Comparison of ENCODE assay signal across 11 mouse cellular contexts in genomic region chr2:31808410-31809357, GRCm38 (mm10). TPM values are rescaled to one million over a fixed set of nuclear protein-coding genes. Genes with fewer than 3 reads are reported as not detected.
A peak's percentile ranks its signal among the peaks of the same experiment; 100 is the strongest.
DNase-seq lines count a peak whose midpoint lies in the region; ATAC-seq and TF ChIP-seq lines count a peak whose summit lies in the region.
"Had no signal": no experiment of that assay in that cellular context is flagged by ENCODE, and none has a peak within 500 bp of the region (broad histone marks: within the 10 kb centered on the region; RNA-seq: fewer than 3 reads in every experiment).

No protein-coding gene starts in this region.

- no peak for DNase-seq in liver, embryonic 13.5 days
- DNase-seq in forebrain, postnatal 0 days = no peak
- peak; percentile 59 for DNase-seq in kidney, postnatal 0 days (ENCODE audit: low spot score)
- no peak for DNase-seq in gastrocnemius, postnatal 4 days (ENCODE audit: low spot score in 2 of 2)
- DNase-seq in frontal cortex, postnatal 10 days (ENCODE audit: low spot score in 2 of 2) = no peak
- DNase-seq in adrenal gland, adult 18-20 months (ENCODE audit: low spot score in 2 of 2) = no peak
- DNase-seq: lung, postnatal 14 days; thymus, postnatal 25 days had no signal

- no peak overlapping the region for H3K9ac ChIP-seq in liver, embryonic 13.5 days
- H3K9ac ChIP-seq in liver, embryonic 12.5 days = no peak overlapping the region
- H3K9ac ChIP-seq in forebrain, postnatal 0 days = no peak overlapping the region
- H3K9ac ChIP-seq in kidney, postnatal 0 days (ENCODE audit: low read depth, low read length) = no peak overlapping the region

- H3K27me3 ChIP-seq in liver, embryonic 13.5 days = peaks cover 5% of the 10 kb centered on the region; the same call in 1 of the 2 replicates
- peaks cover 23% of the 10 kb centered on the region; the same call in 1 of the 2 replicates for H3K27me3 ChIP-seq in liver, embryonic 12.5 days (replicated peaks)
- H3K27me3 ChIP-seq in forebrain, postnatal 0 days (ENCODE audit: insufficient read depth, low read length) = no peaks in the 10 kb centered on the region
- H3K27me3 ChIP-seq in kidney, postnatal 0 days (ENCODE audit: insufficient read depth, low read length) = no peaks in the 10 kb centered on the region
- no peaks in the 10 kb centered on the region for H3K27me3 ChIP-seq in myocyte (ENCODE audit: control insufficient read depth, insufficient read depth, insufficient read length)

- no peak for TF ChIP-seq POLR2A in myocyte (IDR thresholded peaks at IDR 0.05; ENCODE audit: insufficient read length, low read depth)

- H3ac ChIP-seq in myocyte (ENCODE audit: control insufficient read depth, insufficient read length) = no peak overlapping the region

- TF ChIP-seq CTCF in forebrain, postnatal 0 days (IDR thresholded peaks at IDR 0.05; ENCODE audit: low read depth) = peak; percentile 41
- TF ChIP-seq CTCF in kidney, postnatal 0 days (IDR thresholded peaks at IDR 0.05; ENCODE audit: low read depth) = peak; percentile 41; the same call in 1 of the 2 replicates

- no peaks in the 10 kb centered on the region for H3K9me3 ChIP-seq in liver, embryonic 13.5 days (replicated peaks)
- H3K9me3 ChIP-seq in liver, embryonic 12.5 days (replicated peaks) = no peaks in the 10 kb centered on the region
- H3K9me3 ChIP-seq in forebrain, postnatal 0 days (ENCODE audit: low read length) = no peaks in the 10 kb centered on the region
- no peaks in the 10 kb centered on the region for H3K9me3 ChIP-seq in kidney, postnatal 0 days (replicated peaks; ENCODE audit: low read length)

- H3K36me3 ChIP-seq in liver, embryonic 13.5 days = peaks cover 5% of the 10 kb centered on the region
- peaks cover 10% of the 10 kb centered on the region for H3K36me3 ChIP-seq in liver, embryonic 12.5 days
- 0 out of 2 replicates have a peak, but pooled peaks cover 7% of the 10 kb centered on the region for H3K36me3 ChIP-seq in forebrain, postnatal 0 days (ENCODE audit: insufficient read depth)
- peaks cover 10% of the 10 kb centered on the region; the same call in 1 of the 2 replicates for H3K36me3 ChIP-seq in kidney, postnatal 0 days (ENCODE audit: insufficient read depth, low read length)
- no peaks in the 10 kb centered on the region for H3K36me3 ChIP-seq in myocyte (ENCODE audit: control insufficient read depth, insufficient read depth)

- H3K27ac ChIP-seq in liver, embryonic 13.5 days = no peak overlapping the region
- H3K27ac ChIP-seq in liver, embryonic 12.5 days = no peak overlapping the region
- H3K27ac ChIP-seq in forebrain, postnatal 0 days (ENCODE audit: low read depth, low read length) = no peak overlapping the region
- H3K27ac ChIP-seq in kidney, postnatal 0 days = peak overlapping the region; percentile 70; the same call in 1 of the 2 replicates

- no peak overlapping the region for H3K4me3 ChIP-seq in liver, embryonic 13.5 days (replicated peaks)
- no peak overlapping the region for H3K4me3 ChIP-seq in liver, embryonic 12.5 days
- H3K4me3 ChIP-seq in forebrain, postnatal 0 days (ENCODE audit: low read depth, low read length) = no peak overlapping the region
- no peak overlapping the region for H3K4me3 ChIP-seq in kidney, postnatal 0 days (replicated peaks; ENCODE audit: low read depth, low read length)
- no peak overlapping the region for H3K4me3 ChIP-seq in myocyte

- WGBS in liver, embryonic 13.5 days (ENCODE audit: insufficient replicate concordance) = 46% methylated on average over 28 of the region's 28 CpGs
- 40% methylated on average over 28 of the region's 28 CpGs for WGBS in liver, embryonic 12.5 days (ENCODE audit: insufficient replicate concordance)
- WGBS in forebrain, postnatal 0 days = 43% methylated on average over 28 of the region's 28 CpGs
- 34% methylated on average over 28 of the region's 28 CpGs for WGBS in kidney, postnatal 0 days

- H3K79me2 ChIP-seq in myocyte (ENCODE audit: control insufficient read depth, insufficient read depth) = no peaks in the 10 kb centered on the region

- peak; percentile 26; the same call in 1 of the 2 replicates for ATAC-seq in liver, embryonic 13.5 days (ENCODE audit: low read depth)
- no peak for ATAC-seq in liver, embryonic 12.5 days
- peak; percentile 32; the same call in 1 of the 2 replicates for ATAC-seq in forebrain, postnatal 0 days
- peak; percentile 23; the same call in 1 of the 2 replicates for ATAC-seq in kidney, postnatal 0 days (replicated peaks; ENCODE audit: low FRiP score, low read depth)

- H3K4me2 ChIP-seq in liver, embryonic 13.5 days = 0 out of 2 replicates have a peak overlapping the region, but pooled peaks have one; percentile 6
- H3K4me2 ChIP-seq in liver, embryonic 12.5 days = no peak overlapping the region
- H3K4me2 ChIP-seq in forebrain, postnatal 0 days (ENCODE audit: low read depth) = no peak overlapping the region
- no peak overlapping the region for H3K4me2 ChIP-seq in kidney, postnatal 0 days (ENCODE audit: low read length)
- peak overlapping the region; percentile 68 for H3K4me2 ChIP-seq in myocyte (ENCODE audit: low read depth)

- H3K4me1 ChIP-seq in liver, embryonic 13.5 days (replicated peaks) = peaks cover 19% of the 10 kb centered on the region
- H3K4me1 ChIP-seq in liver, embryonic 12.5 days = 0 out of 2 replicates have a peak, but pooled peaks cover 21% of the 10 kb centered on the region
- peaks cover 4% of the 10 kb centered on the region; the same call in 1 of the 2 replicates for H3K4me1 ChIP-seq in forebrain, postnatal 0 days (ENCODE audit: insufficient read depth)
- H3K4me1 ChIP-seq in kidney, postnatal 0 days (replicated peaks; ENCODE audit: insufficient read depth, low read length) = peaks cover 12% of the 10 kb centered on the region

TF ChIP-seq in myocyte, 11 proteins besides CTCF, POLR2A, EP300 and RAD21:
- TF ChIP-seq SRF (IDR thresholded peaks at IDR 0.05; ENCODE audit: control insufficient read depth, insufficient read length, low read depth) = no peak
- no peak for TF ChIP-seq E2F4 (IDR thresholded peaks at IDR 0.05; ENCODE audit: insufficient read depth)
- no peak for TF ChIP-seq TCF3 (IDR thresholded peaks at IDR 0.05; ENCODE audit: insufficient read length, low read depth)
- no peak for TF ChIP-seq POLR2AphosphoS2 (IDR thresholded peaks at IDR 0.05; ENCODE audit: insufficient read length, low read depth)
- no peak for TF ChIP-seq MAX (IDR thresholded peaks at IDR 0.05; ENCODE audit: low read depth)
- no peak for TF ChIP-seq REST (IDR thresholded peaks at IDR 0.05; ENCODE audit: insufficient read depth, insufficient read length)
- TF ChIP-seq TCF12 (IDR thresholded peaks at IDR 0.05; ENCODE audit: insufficient read depth, poor library complexity, severe bottlenecking) = no peak
- no peak for TF ChIP-seq USF1 (IDR thresholded peaks at IDR 0.05; ENCODE audit: low read depth)
- TF ChIP-seq MYOD1 (IDR thresholded peaks at IDR 0.05; ENCODE audit: control insufficient read depth in 1 of 3, insufficient read length in 2 of 3, low read depth in 2 of 3) = no peak
- no peak for TF ChIP-seq CEBPB (IDR thresholded peaks at IDR 0.05; ENCODE audit: insufficient read depth, poor library complexity, severe bottlenecking)
- TF ChIP-seq MYOG (IDR thresholded peaks at IDR 0.05; ENCODE audit: control insufficient read depth in 1 of 3, insufficient read depth in 1 of 3, insufficient read length in 2 of 3, low read depth in 2 of 3) = no peak

RNA-seq across cellular contexts. Expression of gene Qrfp, which starts 1.7 kb away (rescaled TPM):
- 0.07 TPM in 1 of 2 replicates, not detected in the other for polyA plus RNA-seq in liver, embryonic 13.5 days (2015; fragmentation: Nextera tagmentation; extraction: Ambion mirVana)
- polyA plus RNA-seq in liver, embryonic 12.5 days (2016; fragmentation: Nextera tagmentation; extraction: Ambion mirVana) = 0.04 and 0.06 TPM in 2 replicates
- total RNA-seq in forebrain, postnatal 0 days (2014; rRNA removed) = 0.08 and 0.19 TPM in 2 replicates
- polyA plus RNA-seq in forebrain, postnatal 0 days (2015; fragmentation: Nextera tagmentation; extraction: Ambion mirVana) = 0.06 TPM in 1 of 2 replicates, not detected in the other
- polyA plus RNA-seq in kidney, postnatal 0 days (2015; fragmentation: Nextera tagmentation; extraction: Ambion mirVana) = 0.08 TPM in 2 replicates
- 1.5 TPM for polyA plus RNA-seq in myocyte (2012; fragmentation: generic; extraction: Trizol)
- not detected for total RNA-seq in gastrocnemius, postnatal 4 days (2021)
- not detected for total RNA-seq in adrenal gland, adult 18-20 months (2021)
- total RNA-seq: layer of hippocampus, adult 18-20 months had no signal

RNA-seq across cellular contexts. Expression of gene Fibcd1, which starts 37.1 kb away (rescaled TPM):
- polyA plus RNA-seq in liver, embryonic 13.5 days (2015; fragmentation: Nextera tagmentation; extraction: Ambion mirVana) = 0.03 TPM in 1 of 2 replicates, not detected in the other
- polyA plus RNA-seq in liver, embryonic 12.5 days (2016; fragmentation: Nextera tagmentation; extraction: Ambion mirVana) = not detected in 2 replicates
- total RNA-seq in forebrain, postnatal 0 days (2014; rRNA removed) = 8.9 and 12.7 TPM in 2 replicates
- 5.7 and 8.5 TPM in 2 replicates for polyA plus RNA-seq in forebrain, postnatal 0 days (2015; fragmentation: Nextera tagmentation; extraction: Ambion mirVana)
- polyA plus RNA-seq in kidney, postnatal 0 days (2015; fragmentation: Nextera tagmentation; extraction: Ambion mirVana) = 0.75 and 0.89 TPM in 2 replicates
- polyA plus RNA-seq in myocyte (2012; fragmentation: generic; extraction: Trizol) = 0.13 TPM
- under 1 TPM in 1 of 2 experiments, not detected in 1; 0.05 TPM for total RNA-seq in gastrocnemius, postnatal 4 days (2021)
- under 1 TPM in 1 of 2 experiments, not detected in 1; 0.06 TPM for total RNA-seq in adrenal gland, adult 18-20 months (2021)

Comparison
In these comparisons a context has a peak if more than half of its experiments do, and no peak if none do; other contexts are left out.
1. H3K4me2 ChIP-seq: peak in liver, embryonic 13.5 days (single experiment) and myocyte (single experiment); none in liver, embryonic 12.5 days (single experiment), forebrain, postnatal 0 days (single experiment) and kidney, postnatal 0 days (single experiment).